Mouse (Mus musculus): ENCODE data around the gene Lrrc36. TPM values are rescaled to one million over a fixed set of nuclear protein-coding genes. Genes with fewer than 3 reads are reported as not detected.

Gene Lrrc36
- total and polyA plus RNA-seq, 3 experiments: 0.19 to 0.34 (median 0.26) TPM

DNA sequence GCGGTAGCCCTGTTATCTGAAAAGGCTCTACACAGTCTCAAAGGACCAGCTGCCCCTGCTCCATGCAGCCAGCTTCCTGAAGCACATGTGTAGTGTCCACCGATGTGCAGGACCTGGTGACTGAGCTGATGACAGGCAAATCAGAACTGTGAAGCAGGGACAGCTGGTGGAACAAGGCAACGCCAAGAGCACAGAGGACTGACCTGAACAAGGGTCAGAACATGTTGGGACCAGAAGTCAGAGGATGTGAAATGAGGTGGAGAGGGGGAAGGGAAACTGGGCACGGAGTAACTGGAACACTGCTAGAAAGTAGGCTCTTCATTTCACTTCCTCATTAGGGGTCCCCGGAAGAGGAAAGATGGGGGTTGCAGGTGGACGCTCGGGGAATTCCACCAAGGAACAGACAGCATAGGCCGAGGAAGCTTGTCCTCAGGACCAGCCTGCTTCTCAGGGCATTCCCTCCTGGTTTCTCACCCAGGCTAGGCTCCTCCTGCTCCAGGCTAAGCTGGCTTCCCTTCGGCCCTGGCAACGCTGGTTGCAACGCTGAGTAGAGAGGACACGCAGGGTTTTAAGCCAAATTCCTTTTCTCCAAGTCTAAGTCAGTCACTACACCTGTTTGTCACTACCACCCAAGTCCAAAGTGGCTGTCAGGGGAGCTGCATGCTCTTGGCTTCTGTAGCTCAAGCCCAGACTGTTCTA, 20.1 kb upstream of the Lrrc36 start:
- in situ Hi-C loops (cut with MboI; ENCODE audit: low pct_ligation_motif_present, low pct_unique_long_range_greater_than_20kb, low sequenced_read_pairs): no loop called here
- Histone ChIP-seq H3K27ac (ENCODE audit: insufficient read depth, low read depth) (peak overlapping the region; percentile 78), H3K4me3 (replicated peaks in 1 of 3; ENCODE audit: low read depth in 2 of 3, low read length in 2 of 3, poor library complexity in 1 of 3) (peak overlapping the region in 1 of 3 experiments; percentile 34), H3K4me1 (ENCODE audit: control insufficient read depth in 1 of 2, insufficient read depth in 2 of 2) (peaks cover 24 to 47% of the 10 kb centered on the region in 2 experiments), H3K27me3 (replicated peaks) (no peaks in the 10 kb centered on the region), H3K4me2 (ENCODE audit: insufficient read depth, low read depth, poor library complexity, severe bottlenecking) (peak overlapping the region; percentile 14), H3K79me2 (replicated peaks; ENCODE audit: control insufficient read depth, extremely low read depth, insufficient read depth, poor library complexity, severe bottlenecking) (no peaks in the 10 kb centered on the region), H3K36me3 (replicated peaks in 1 of 2; ENCODE audit: control insufficient read depth in 1 of 2, insufficient read depth in 1 of 2, low read length in 1 of 2) (no peaks in the 10 kb centered on the region), H3K9ac (ENCODE audit: insufficient read depth, low read depth) (0 out of 2 replicates have a peak overlapping the region, but pooled peaks have one; percentile 13), H3K9me3 (replicated peaks; ENCODE audit: low read length) (peaks cover 3% of the 10 kb centered on the region)
- dilution Hi-C loops (cut with MboI; ENCODE audit: extremely low pct_ligation_motif_present, extremely low pct_unique_long_range_greater_than_20kb, low sequenced_read_pairs): no loop called here
- TF ChIP-seq RCOR1 (conservative IDR thresholded peaks at IDR 0.05; ENCODE audit: low read depth, low read length): peak; percentile 70
- TF ChIP-seq RAD21 (IDR thresholded peaks at IDR 0.05; ENCODE audit: low read depth, low read length): no peak
- TF ChIP-seq ELF1 (IDR thresholded peaks at IDR 0.05; ENCODE audit: low read depth, low read length): peak; percentile 83
- TF ChIP-seq CHD2 (IDR thresholded peaks at IDR 0.05; ENCODE audit: low read length): peak; percentile 93
- TF ChIP-seq NRF1 (IDR thresholded peaks at IDR 0.05; ENCODE audit: low read depth, low read length): no peak
- no peak for TF ChIP-seq E2F4 (IDR thresholded peaks at IDR 0.05; ENCODE audit: insufficient replicate concordance, low read depth, low read length)
- TF ChIP-seq USF2 (conservative IDR thresholded peaks at IDR 0.05; ENCODE audit: low read depth, low read length): no peak
- peak; percentile 47 for TF ChIP-seq ETS1 (conservative IDR thresholded peaks at IDR 0.05; ENCODE audit: low read depth, low read length)
- peak; percentile 71 for TF ChIP-seq TCF12 (IDR thresholded peaks at IDR 0.05; ENCODE audit: low read depth, low read length)
- TF ChIP-seq SMC3 (IDR thresholded peaks at IDR 0.05; ENCODE audit: low read depth, low read length): no peak
- no peak for TF ChIP-seq CHD1 (IDR thresholded peaks at IDR 0.05; ENCODE audit: low read depth, low read length)
- TF ChIP-seq MYC (IDR thresholded peaks at IDR 0.05; ENCODE audit: low read depth, low read length): peak; percentile 64
- no peak for TF ChIP-seq MAFK (IDR thresholded peaks at IDR 0.05; ENCODE audit: insufficient replicate concordance, low read length)
- TF ChIP-seq MAZ (IDR thresholded peaks at IDR 0.05; ENCODE audit: low read depth, low read length): no peak
- TF ChIP-seq BHLHE40 (IDR thresholded peaks at IDR 0.05; ENCODE audit: low read depth, low read length): peak; percentile 64
- TF ChIP-seq NELFE (IDR thresholded peaks at IDR 0.05; ENCODE audit: low read depth, low read length): no peak
- TF ChIP-seq TBP (conservative IDR thresholded peaks at IDR 0.05; ENCODE audit: low read depth, low read length): 0 out of 2 replicates have a peak, but pooled peaks have one; percentile 40
- peak; percentile 52; the same call in 1 of the 2 replicates for TF ChIP-seq SIN3A (IDR thresholded peaks at IDR 0.05; ENCODE audit: low read length)
- no peak for TF ChIP-seq JUND (conservative IDR thresholded peaks at IDR 0.05; ENCODE audit: low read depth, low read length)
- no peak for TF ChIP-seq ZNF384 (IDR thresholded peaks at IDR 0.05; ENCODE audit: low read depth, low read length)
- no peak for TF ChIP-seq ZC3H11A (IDR thresholded peaks at IDR 0.05; ENCODE audit: low read depth, low read length)
- no peak for TF ChIP-seq UBTF (IDR thresholded peaks at IDR 0.05; ENCODE audit: low read depth, low read length)
- TF ChIP-seq MEF2A (IDR thresholded peaks at IDR 0.05; ENCODE audit: borderline replicate concordance, low read depth, low read length): 0 out of 2 replicates have a peak, but pooled peaks have one; percentile 48
- TF ChIP-seq CTCF (conservative IDR thresholded peaks at IDR 0.05 in 1 of 2, IDR thresholded peaks at IDR 0.05 in 1 of 2; ENCODE audit: low read depth in 2 of 2, low read length in 2 of 2): no peak
- no peak for TF ChIP-seq JUN (IDR thresholded peaks at IDR 0.05; ENCODE audit: insufficient read depth, low read depth, low read length)
- TF ChIP-seq USF1 (IDR thresholded peaks at IDR 0.05; ENCODE audit: low read depth, low read length): no peak
- TF ChIP-seq ZMIZ1 (IDR thresholded peaks at IDR 0.05; ENCODE audit: low read depth, low read length): no peak
- no peak for TF ChIP-seq GABPA (IDR thresholded peaks at IDR 0.05; ENCODE audit: insufficient replicate concordance, low read depth, low read length)
- TF ChIP-seq MAX (IDR thresholded peaks at IDR 0.05; ENCODE audit: low read length): peak; percentile 82
- TF ChIP-seq POLR2A (IDR thresholded peaks at IDR 0.05; ENCODE audit: low read depth, low read length): 0 out of 2 replicates have a peak, but pooled peaks have one; percentile 18
- TF ChIP-seq KAT2A (IDR thresholded peaks at IDR 0.05; ENCODE audit: insufficient replicate concordance, low read length): no peak
- TF ChIP-seq PAX5 (IDR thresholded peaks at IDR 0.05; ENCODE audit: low read length): no peak
- no peak for TF ChIP-seq ZKSCAN1 (IDR thresholded peaks at IDR 0.05; ENCODE audit: borderline replicate concordance, low read depth, low read length)
- TF ChIP-seq HCFC1 (IDR thresholded peaks at IDR 0.05; ENCODE audit: low read depth, low read length): no peak; the same call in 1 of the 2 replicates
- TF ChIP-seq IRF4 (IDR thresholded peaks at IDR 0.05; ENCODE audit: low read depth, low read length): peak; percentile 90
- 0 out of 2 replicates have a peak, but pooled peaks have one; percentile 46 for TF ChIP-seq MXI1 (IDR thresholded peaks at IDR 0.05; ENCODE audit: low read depth, low read length)
- no peak for TF ChIP-seq POLR2AphosphoS2 (IDR thresholded peaks at IDR 0.05; ENCODE audit: low read depth, low read length)
- TF ChIP-seq EP300 (IDR thresholded peaks at IDR 0.05; ENCODE audit: low read length): peak; percentile 91
- peak; percentile 43 for DNase-seq (ENCODE audit: extremely low read depth)
